Mouse (Mus musculus) telencephalon, adult 2 months (tissue): ENCODE measurements around the gene Rps11.
"Not testable (repeated sequence)": the region's sequence is repeated elsewhere in the genome, so short reads cannot be mapped to it uniquely, and the experiment has no call there.

Experiments used
- DNase-seq: peaks from one replicate; pipeline ENCODE4 v3.0.0-alpha.2; 2011; ENCODE audit warnings: low read depth, low spot score

The Rps11 gene

GRCm38 (mm10) chr7:45133446-45134159 is 9.4 kb upstream of the Rps11 start:
- DNase-seq, result no peak

- no peak for DNase-seq
Measured at GRCm38 (mm10) chr7:45131850-45132249, 7.6 kb upstream of the Rps11 start.

- DNase-seq, result no peak
Measured at GRCm38 (mm10) chr7:45129776-45130512, 5.7 kb upstream of the Rps11 start.

- DNase-seq, result no peak
Measured at GRCm38 (mm10) chr7:45129318-45129717, 5.1 kb upstream of the Rps11 start.

- peak; percentile 99 for DNase-seq
Measured at GRCm38 (mm10) chr7:45128624-45129246, 4.5 kb upstream of the Rps11 start, which contains the start of gene Rpl13a. Rpl13a (minus strand) TSS chr7:45128761.

- no peak for DNase-seq
Measured at GRCm38 (mm10) chr7:45127700-45128224, 3.5 kb upstream of the Rps11 start.

GRCm38 (mm10) chr7:45126844-45127699 is 2.8 kb upstream of the Rps11 start:
- no peak for DNase-seq

GRCm38 (mm10) chr7:45126147-45126843 is 2.1 kb upstream of the Rps11 start:
- DNase-seq, result no peak

GRCm38 (mm10) chr7:45125649-45126048 is 1.4 kb upstream of the Rps11 start:
- DNase-seq, result not testable (repeated sequence)

GRCm38 (mm10) chr7:45125144-45125600 is 933 bp upstream of the Rps11 start:
- DNase-seq, result no peak

- no peak for DNase-seq
Measured at GRCm38 (mm10) chr7:45123186-45123570, 1.1 kb downstream of the Rps11 start.

GRCm38 (mm10) chr7:45122561-45123185 is 1.6 kb downstream of the Rps11 start:
- no peak for DNase-seq

GRCm38 (mm10) chr7:45121966-45122365 is 2.3 kb downstream of the Rps11 start:
- DNase-seq, result no peak

GRCm38 (mm10) chr7:45121404-45121803 is 2.8 kb downstream of the Rps11 start:
- DNase-seq, result no peak

GRCm38 (mm10) chr7:45119780-45120709 is 4.2 kb downstream of the Rps11 start:
- no peak for DNase-seq

GRCm38 (mm10) chr7:45118336-45118735 is 5.9 kb downstream of the Rps11 start:
- no peak for DNase-seq

GRCm38 (mm10) chr7:45117566-45117965 is 6.7 kb downstream of the Rps11 start:
- no peak for DNase-seq

GRCm38 (mm10) chr7:45113476-45113875 is 10.8 kb downstream of the Rps11 start:
- DNase-seq, result no peak

- no peak for DNase-seq
Measured at GRCm38 (mm10) chr7:45112529-45112928, 11.7 kb downstream of the Rps11 start.
